Mouse (Mus musculus) Muller cell, postnatal 12 days (primary cell): ENCODE results near the gene Ferd3l.

Experiments used
- DNase-seq: peaks from one replicate; pipeline ENCODE4 v3.0.0-alpha.2; 2015; ENCODE audit errors: inconsistent ontology term

Ferd3l gene

GRCm38 (mm10) chr12:33928331-33929192 is at the start of gene Ferd3l:
Ferd3l (plus strand) TSS chr12:33928425.
- no peak for DNase-seq

GRCm38 (mm10) chr12:33893956-33894355 is 34.3 kb upstream of the Ferd3l start:
- peak; percentile 35 for DNase-seq

GRCm38 (mm10) chr12:33894621-33895020 is 33.6 kb upstream of the Ferd3l start:
- DNase-seq: no peak

GRCm38 (mm10) chr12:33926751-33927150 is 1.5 kb upstream of the Ferd3l start:
- DNase-seq: no peak

- no peak for DNase-seq
These were observed 709 bp upstream of the Ferd3l start for GRCm38 (mm10) chr12:33927334-33928098.

GRCm38 (mm10) chr12:33952843-33953242 is 24.6 kb downstream of the Ferd3l start:
- DNase-seq: no peak

GRCm38 (mm10) chr12:33954931-33955565 is 26.8 kb downstream of the Ferd3l start:
- no peak for DNase-seq

GRCm38 (mm10) chr12:33955606-33956295 is 27.5 kb downstream of the Ferd3l start:
- no peak for DNase-seq

- peak; percentile 49 for DNase-seq
These were observed 28.6 kb downstream of the Ferd3l start for GRCm38 (mm10) chr12:33956576-33957399.

- DNase-seq: peak; percentile 84
These were observed 29.4 kb downstream of the Ferd3l start, which contains the start of gene Twist1 for GRCm38 (mm10) chr12:33957400-33958240. Twist1 (plus strand) TSS chr12:33957671.

GRCm38 (mm10) chr12:33958241-33959194 is 30.3 kb downstream of the Ferd3l start:
- peak; percentile 50 for DNase-seq

GRCm38 (mm10) chr12:33959206-33959605 is 31.0 kb downstream of the Ferd3l start:
- no peak for DNase-seq

- DNase-seq: no peak
These were observed 31.6 kb downstream of the Ferd3l start for GRCm38 (mm10) chr12:33959846-33960245.

GRCm38 (mm10) chr12:33961013-33961412 is 32.8 kb downstream of the Ferd3l start:
- DNase-seq: no peak

GRCm38 (mm10) chr12:33962118-33962772 is 34.0 kb downstream of the Ferd3l start:
- DNase-seq: no peak

- no peak for DNase-seq
These were observed 34.5 kb downstream of the Ferd3l start for GRCm38 (mm10) chr12:33962773-33963130.

- DNase-seq: no peak
These were observed 35.6 kb downstream of the Ferd3l start for GRCm38 (mm10) chr12:33963671-33964369.

- no peak for DNase-seq
These were observed 36.2 kb downstream of the Ferd3l start for GRCm38 (mm10) chr12:33964427-33964826.
